Comparison of ENCODE assay signal across 8 mouse cellular contexts in the genomic region with DNA sequence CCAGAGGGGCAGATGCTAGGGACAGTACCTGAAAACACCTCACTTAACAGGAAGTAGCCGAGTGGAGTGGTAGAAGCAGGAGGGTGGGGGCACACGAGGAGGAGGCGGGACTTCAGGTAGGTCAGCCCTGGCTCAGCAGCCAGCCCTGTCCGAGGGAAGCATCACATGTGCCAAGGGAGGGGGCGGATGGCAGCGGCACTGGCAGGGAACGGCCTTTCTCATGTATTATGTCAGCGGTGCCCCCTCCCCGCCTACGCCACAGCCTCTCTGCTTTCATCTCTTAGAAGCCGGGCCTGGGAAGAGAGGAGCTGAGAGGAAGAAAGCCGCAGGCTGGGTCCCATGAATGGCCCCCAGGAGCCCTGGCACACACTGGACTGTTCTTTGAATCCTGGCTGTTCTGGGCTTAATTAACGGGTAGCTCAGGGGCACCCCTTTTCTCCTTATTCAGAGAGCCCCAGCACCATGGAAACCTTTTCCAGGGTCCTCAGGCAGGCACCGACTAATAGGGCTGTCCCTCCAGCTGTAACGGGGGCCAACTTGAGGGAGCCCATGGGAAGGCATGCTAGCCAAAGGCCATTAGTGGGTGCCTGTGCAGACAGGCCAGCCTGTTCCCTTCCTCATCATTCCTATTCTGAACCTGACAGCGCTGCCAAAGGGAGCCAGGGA. TPM values are rescaled to one million over a fixed set of nuclear protein-coding genes. Genes with fewer than 3 reads are reported as not detected.
DNase-seq lines count a peak whose midpoint lies in the region; ATAC-seq and TF ChIP-seq lines count a peak whose summit lies in the region.

No protein-coding gene starts in this region.

- H3K4me2 ChIP-seq in hindbrain, embryonic 13.5 days, result peak overlapping the region; percentile 18; the same call in 1 of the 2 replicates
- peak overlapping the region; percentile 5; the same call in 1 of the 2 replicates for H3K4me2 ChIP-seq in limb, embryonic 14.5 days (replicated peaks; ENCODE audit: low read depth, low read length, severe bottlenecking)

- H3K9me3 ChIP-seq in hindbrain, embryonic 13.5 days, result no peaks in the 10 kb centered on the region
- no peaks in the 10 kb centered on the region for H3K9me3 ChIP-seq in limb, embryonic 14.5 days (ENCODE audit: control insufficient read depth, low read length)

- DNase-seq in MN1 (ENCODE audit: low spot score), result peak; percentile 34
- peak; percentile 79 to 82 for DNase-seq in cerebellum, postnatal 10 days
- no peak for DNase-seq in limb, embryonic 14.5 days (ENCODE audit: low spot score)
- DNase-seq in telencephalon, adult 2 months (ENCODE audit: low read depth, low spot score), result peak; percentile 50
- no peak for DNase-seq in gastrocnemius, adult 18-20 months (ENCODE audit: low spot score)
- DNase-seq in thymus, postnatal 14 days, result no peak
- DNase-seq in lung, postnatal 25 days (ENCODE audit: low spot score), result no peak

- no peak for TF ChIP-seq POLR2A in limb, embryonic 14.5 days (IDR thresholded peaks at IDR 0.05; ENCODE audit: borderline replicate concordance, extremely low read depth, insufficient read depth, insufficient read length)

- H3K9ac ChIP-seq in hindbrain, embryonic 13.5 days, result peak overlapping the region; percentile 40; the same call in 1 of the 2 replicates
- no peak overlapping the region for H3K9ac ChIP-seq in limb, embryonic 14.5 days (ENCODE audit: low read depth, low read length, severe bottlenecking)

- 24% methylated on average over 16 of the region's 16 CpGs for WGBS in hindbrain, embryonic 13.5 days
- 39% methylated on average over 16 of the region's 16 CpGs for WGBS in limb, embryonic 14.5 days

- peak overlapping the region; percentile 74 for H3K27ac ChIP-seq in hindbrain, embryonic 13.5 days
- no peak overlapping the region for H3K27ac ChIP-seq in limb, embryonic 14.5 days (replicated peaks; ENCODE audit: low read depth, low read length)

- H3K27me3 ChIP-seq in hindbrain, embryonic 13.5 days, result no peaks in the 10 kb centered on the region
- H3K27me3 ChIP-seq in limb, embryonic 14.5 days (ENCODE audit: control insufficient read depth, insufficient read depth, low read length), result no peaks in the 10 kb centered on the region

- no peak overlapping the region for H3K4me3 ChIP-seq in hindbrain, embryonic 13.5 days
- no peak overlapping the region for H3K4me3 ChIP-seq in limb, embryonic 14.5 days (replicated peaks; ENCODE audit: low read length)

- peaks cover 52% of the 10 kb centered on the region for H3K4me1 ChIP-seq in hindbrain, embryonic 13.5 days (replicated peaks)
- H3K4me1 ChIP-seq in limb, embryonic 14.5 days (ENCODE audit: control insufficient read depth, insufficient read depth, low read length), result peaks cover 21% of the 10 kb centered on the region

- peaks cover 4% of the 10 kb centered on the region; the same call in 1 of the 2 replicates for H3K36me3 ChIP-seq in hindbrain, embryonic 13.5 days
- no peaks in the 10 kb centered on the region for H3K36me3 ChIP-seq in limb, embryonic 14.5 days (ENCODE audit: control insufficient read depth, insufficient read depth, low read length)

- peak; percentile 87 for ATAC-seq in hindbrain, embryonic 13.5 days (ENCODE audit: low FRiP score)
- ATAC-seq in limb, embryonic 14.5 days (ENCODE audit: low FRiP score, low read depth), result no peak

RNA-seq across cellular contexts. Expression of gene Ttyh3, which starts 10.9 kb away (rescaled TPM):
- 65.3 and 67.4 TPM in 2 replicates for polyA plus RNA-seq in hindbrain, embryonic 13.5 days (2015; fragmentation: Nextera tagmentation; extraction: Ambion mirVana)
- 118 and 180 TPM in 2 replicates for polyA plus RNA-seq in limb, embryonic 14.5 days (2012; rRNA removed)
- 57.5 and 66.3 TPM in 2 replicates for polyA plus RNA-seq in limb, embryonic 14.5 days (2014; fragmentation: Nextera tagmentation; extraction: Ambion mirVana)
- total RNA-seq in gastrocnemius, adult 18-20 months (2021), result 1 to 10 TPM; 4.1 to 5.4 TPM

RNA-seq across cellular contexts. Expression of gene Iqce, which starts 42.4 kb away (rescaled TPM):
- polyA plus RNA-seq in hindbrain, embryonic 13.5 days (2015; fragmentation: Nextera tagmentation; extraction: Ambion mirVana), result 26.0 and 26.3 TPM in 2 replicates
- 38.3 and 43.1 TPM in 2 replicates for polyA plus RNA-seq in limb, embryonic 14.5 days (2012; rRNA removed)
- 23.4 and 24.0 TPM in 2 replicates for polyA plus RNA-seq in limb, embryonic 14.5 days (2014; fragmentation: Nextera tagmentation; extraction: Ambion mirVana)
- 1 to 10 TPM; 1.6 to 2.2 TPM for total RNA-seq in gastrocnemius, adult 18-20 months (2021)

RNA-seq across cellular contexts. Expression of gene Brat1, which starts 45.1 kb away (rescaled TPM):
- 22.9 and 23.7 TPM in 2 replicates for polyA plus RNA-seq in hindbrain, embryonic 13.5 days (2015; fragmentation: Nextera tagmentation; extraction: Ambion mirVana)
- polyA plus RNA-seq in limb, embryonic 14.5 days (2012; rRNA removed), result 29.6 and 38.6 TPM in 2 replicates
- 19.9 and 22.2 TPM in 2 replicates for polyA plus RNA-seq in limb, embryonic 14.5 days (2014; fragmentation: Nextera tagmentation; extraction: Ambion mirVana)
- 1 to 10 TPM; 4.5 to 5.3 TPM for total RNA-seq in gastrocnemius, adult 18-20 months (2021)

RNA-seq across cellular contexts. Expression of gene Lfng, which starts 52.6 kb away (rescaled TPM):
- 22.9 and 27.1 TPM in 2 replicates for polyA plus RNA-seq in hindbrain, embryonic 13.5 days (2015; fragmentation: Nextera tagmentation; extraction: Ambion mirVana)
- polyA plus RNA-seq in limb, embryonic 14.5 days (2012; rRNA removed), result 38.9 and 48.2 TPM in 2 replicates
- polyA plus RNA-seq in limb, embryonic 14.5 days (2014; fragmentation: Nextera tagmentation; extraction: Ambion mirVana), result 19.2 and 21.4 TPM in 2 replicates
- 1 to 10 TPM; 3.3 to 3.5 TPM for total RNA-seq in gastrocnemius, adult 18-20 months (2021)

Comparison
In these comparisons a context has a peak if more than half of its experiments do, and no peak if none do; other contexts are left out.
1. DNase-seq: peak in MN1 (single experiment), cerebellum, postnatal 10 days (2 of 2) and telencephalon, adult 2 months (single experiment); none in limb, embryonic 14.5 days (single experiment), gastrocnemius, adult 18-20 months (single experiment), thymus, postnatal 14 days (single experiment) and lung, postnatal 25 days (single experiment).